Mouse (Mus musculus) brain, adult 2 months (tissue): ENCODE results near the gene Ebf4.

ENCODE experiments used
- DNase-seq: peaks from one replicate; pipeline ENCODE4 v3.0.0; 2011; ENCODE audit warnings: low read depth, low spot score

Gene Ebf4

DNA sequence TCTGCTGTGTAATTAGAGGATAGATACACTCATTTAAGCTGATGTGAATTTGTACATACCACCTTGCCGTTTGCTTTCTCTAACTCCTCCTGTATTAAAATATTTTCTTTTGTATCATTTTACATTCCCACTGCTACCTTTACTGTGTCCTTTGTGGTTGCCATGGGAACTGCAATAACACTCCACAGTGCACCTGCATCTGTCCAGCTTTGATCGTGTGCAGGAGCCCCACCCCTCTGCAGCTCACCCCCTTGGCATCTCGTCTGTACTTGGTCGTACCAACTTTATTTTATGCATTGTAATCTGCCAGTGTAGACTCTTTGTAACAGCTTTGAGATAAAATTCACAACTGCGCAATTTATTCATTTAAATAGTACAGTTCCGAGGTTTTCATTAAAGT is 88.9 kb downstream of the Ebf4 start:
- peak; percentile 10 for DNase-seq

DNA sequence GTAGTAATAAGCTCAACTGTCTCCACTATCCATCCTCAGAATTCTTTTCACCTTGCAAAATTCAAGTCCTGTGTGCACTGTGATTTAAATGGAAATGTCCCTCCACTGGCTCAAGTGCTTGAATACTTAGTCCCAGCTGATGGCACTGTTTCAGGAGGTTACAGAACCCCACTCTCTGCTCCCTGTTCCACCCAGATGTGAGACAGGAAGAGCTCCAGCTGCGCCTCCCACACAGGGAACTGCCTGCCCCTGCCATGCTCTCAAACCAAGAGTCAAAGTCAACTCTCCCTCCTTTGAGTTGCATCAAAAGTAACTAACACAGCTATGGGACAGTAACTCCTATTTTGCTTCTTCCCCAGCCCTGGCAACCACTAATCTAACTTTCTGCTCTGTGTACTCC is 91.2 kb downstream of the Ebf4 start:
- DNase-seq = no peak

DNA sequence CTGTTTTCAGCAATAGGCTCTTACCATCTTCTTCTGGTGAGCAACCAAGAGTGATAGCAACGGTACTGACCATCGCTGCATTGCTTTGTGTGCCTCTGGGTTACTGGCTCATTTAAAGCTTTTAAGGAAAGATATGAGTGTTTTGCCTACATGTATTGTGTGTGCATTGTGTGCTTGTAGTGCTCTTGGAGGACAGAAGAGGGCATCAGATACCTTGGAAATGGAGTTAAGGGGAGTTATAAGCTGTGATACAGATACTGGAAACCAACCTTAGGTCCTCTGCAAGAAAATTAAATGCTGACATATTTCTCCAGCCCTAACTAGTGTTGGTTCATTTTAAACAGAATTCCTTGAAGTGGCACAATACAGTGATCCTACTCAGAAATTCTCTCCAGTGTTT is 93.8 kb downstream of the Ebf4 start:
- no peak for DNase-seq

DNA sequence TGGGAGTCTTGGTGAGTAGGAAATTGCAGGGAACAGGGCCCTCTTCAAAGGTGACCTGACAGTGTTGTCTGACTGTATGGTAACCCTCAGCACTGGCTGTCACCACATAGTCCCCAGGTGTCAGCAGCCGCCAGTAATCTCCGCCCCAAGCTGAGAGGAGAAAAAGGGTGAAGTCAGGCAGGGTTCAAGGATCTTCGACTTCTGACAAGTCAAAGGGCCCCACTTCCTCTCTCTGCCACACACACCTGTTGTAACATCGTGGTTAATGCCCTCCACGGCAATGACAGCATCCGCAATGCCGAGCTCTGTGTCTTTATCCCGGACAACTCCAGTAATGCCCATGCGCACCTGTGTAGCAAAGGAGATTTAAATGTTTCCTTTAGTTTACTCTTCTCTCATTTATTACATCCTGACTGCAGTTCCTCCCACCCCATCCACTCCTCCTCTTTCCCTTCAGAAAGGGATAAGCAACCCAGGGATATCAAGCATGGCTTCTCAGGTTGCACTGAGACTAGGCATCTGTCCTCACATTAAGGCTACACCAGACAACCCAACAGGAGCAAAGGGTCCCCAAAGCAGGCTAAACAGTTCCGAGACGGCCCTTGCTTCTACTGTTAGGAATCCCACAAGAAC is 96.1 kb downstream of the Ebf4 start:
- no peak for DNase-seq

DNA sequence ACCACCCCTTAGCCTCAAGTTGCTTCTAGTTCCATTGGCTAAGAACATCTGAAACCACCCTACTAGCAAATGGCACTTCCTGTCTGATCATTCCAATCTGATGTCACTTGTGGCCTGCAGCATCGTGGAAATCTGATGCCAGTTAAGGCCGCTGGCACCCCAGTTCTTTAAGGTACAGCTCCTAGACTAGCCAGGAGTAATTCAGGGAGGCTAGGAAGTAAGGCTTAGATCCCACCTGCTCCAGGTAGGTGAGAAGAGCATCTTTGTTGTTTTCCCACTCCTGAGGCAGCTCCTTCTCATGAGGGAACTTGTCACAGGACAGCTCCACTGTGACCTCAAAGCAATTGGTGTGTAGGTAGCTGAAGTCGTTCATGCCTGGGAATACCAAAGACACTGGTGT is 97.9 kb downstream of the Ebf4 start:
- no peak for DNase-seq

DNA sequence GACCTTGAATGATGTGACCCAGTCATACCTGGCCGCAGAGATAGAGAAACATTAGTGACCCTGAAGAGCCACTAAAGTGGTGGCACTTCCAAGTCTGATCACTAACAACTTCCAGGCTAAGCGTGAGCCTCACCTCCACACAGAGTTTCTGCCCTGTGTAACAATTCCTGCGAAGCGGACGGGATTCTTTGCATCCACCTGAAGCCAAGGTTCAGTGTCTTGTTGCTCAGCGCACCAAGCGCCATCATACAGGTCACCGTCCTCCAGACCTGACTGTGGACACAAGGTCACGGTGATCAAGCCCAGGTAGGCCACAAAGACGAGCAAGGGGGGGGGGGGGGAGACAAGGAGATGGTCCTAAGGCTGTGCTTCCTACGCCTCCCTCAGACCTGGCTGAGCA is 100.7 kb downstream of the Ebf4 start:
- DNase-seq = no peak

DNA sequence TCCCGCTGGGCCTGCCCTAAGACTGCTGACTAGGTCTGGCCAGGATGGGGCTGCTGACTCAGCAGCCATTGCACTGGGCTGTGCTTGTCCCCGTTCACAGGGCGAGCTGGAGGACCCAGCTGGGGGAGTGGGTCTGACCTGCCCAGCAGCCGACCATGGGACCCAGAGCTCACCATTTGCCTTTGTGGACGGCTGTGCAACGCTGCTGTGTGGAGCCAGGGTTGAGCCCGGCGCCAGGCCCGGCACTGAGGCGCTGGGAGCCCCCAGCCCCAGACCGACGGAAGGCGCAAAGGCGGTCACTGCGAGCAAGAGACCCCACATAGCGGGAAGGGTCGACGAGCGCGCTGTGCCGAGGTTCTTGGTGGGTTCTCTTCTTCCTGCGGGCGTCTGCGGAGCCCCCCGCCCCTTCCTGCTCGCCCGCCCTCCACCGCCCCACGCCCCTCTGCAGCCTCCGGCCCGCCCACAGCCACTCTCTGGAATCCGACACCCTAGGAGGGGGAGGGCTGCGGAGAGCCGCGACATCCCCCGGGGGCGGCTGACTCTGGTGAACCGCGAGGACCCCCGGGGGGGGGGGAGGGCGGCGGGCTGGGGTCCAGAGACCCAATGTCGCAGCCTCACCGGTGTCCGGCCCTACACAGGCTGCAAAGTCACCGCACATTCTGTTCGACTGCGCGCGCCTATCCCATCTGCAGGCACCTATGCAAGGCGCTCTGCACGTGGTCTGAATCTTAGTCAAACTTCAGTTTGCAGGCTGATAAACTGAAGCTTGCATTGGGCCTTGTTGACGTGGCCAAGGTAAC is 102.4 kb downstream of the Ebf4 start, which contains the start of gene Cpxm1:
Cpxm1 (minus strand) TSS at position 389 of the 800 bp plus-strand sequence.
- DNase-seq = no peak

DNA sequence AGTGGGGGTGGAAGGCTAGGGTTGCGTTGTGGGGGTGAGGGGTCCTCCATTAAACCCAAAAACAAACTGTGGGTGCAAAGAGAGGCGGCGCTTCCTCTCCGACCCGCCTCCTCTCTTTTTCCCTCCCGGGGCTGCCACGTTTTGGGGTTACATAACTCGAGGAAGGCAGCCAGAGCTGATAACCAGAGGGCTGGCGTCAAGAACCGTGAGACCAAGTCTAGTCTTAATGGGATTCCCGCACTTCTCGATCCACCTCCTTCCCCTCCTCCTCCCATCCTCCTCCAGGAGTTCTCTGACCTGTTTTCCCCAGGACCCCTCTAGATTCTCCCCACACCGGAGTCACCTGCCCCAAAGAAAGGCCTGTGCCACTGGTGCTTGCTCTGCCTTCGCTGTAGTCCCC is 103.1 kb downstream of the Ebf4 start:
- DNase-seq = no peak

DNA sequence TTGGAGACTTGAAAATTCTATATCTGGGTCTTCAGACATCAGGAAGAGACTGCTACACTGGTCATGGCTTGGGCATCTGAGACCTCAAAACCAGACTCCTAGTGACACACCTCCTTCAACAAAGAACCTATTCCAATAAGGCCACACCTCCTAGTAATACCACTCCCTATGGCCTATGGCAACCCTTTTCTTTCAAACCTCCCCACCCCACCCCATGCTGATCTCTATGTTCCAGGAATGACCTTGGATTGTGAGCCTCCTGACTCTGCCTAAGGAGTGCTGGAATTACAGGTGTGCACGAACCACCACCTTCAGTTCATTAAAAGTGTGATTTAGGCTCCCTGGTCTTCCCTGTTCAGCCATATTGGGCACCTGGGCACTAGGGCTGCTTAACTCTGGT is 105.1 kb downstream of the Ebf4 start:
- no peak for DNase-seq

DNA sequence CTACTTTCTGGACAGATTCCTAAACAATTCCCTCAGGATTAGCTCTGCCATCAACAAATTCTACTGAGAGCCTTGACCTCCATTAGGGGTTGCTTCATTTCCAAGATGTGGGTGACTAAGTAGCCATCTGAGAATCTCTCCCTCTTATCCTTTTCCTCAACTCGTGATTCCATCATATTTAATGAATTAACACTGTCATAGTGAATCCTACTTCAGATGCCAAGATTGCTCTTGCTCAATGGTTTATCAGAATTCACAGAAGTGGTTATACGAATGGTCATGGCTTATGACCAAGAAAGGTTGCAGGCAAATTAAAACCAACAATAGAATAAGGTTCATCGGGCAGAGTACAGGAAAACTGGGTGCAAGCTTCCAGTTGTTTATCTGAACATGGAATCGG is 106.9 kb downstream of the Ebf4 start:
- no peak for DNase-seq

DNA sequence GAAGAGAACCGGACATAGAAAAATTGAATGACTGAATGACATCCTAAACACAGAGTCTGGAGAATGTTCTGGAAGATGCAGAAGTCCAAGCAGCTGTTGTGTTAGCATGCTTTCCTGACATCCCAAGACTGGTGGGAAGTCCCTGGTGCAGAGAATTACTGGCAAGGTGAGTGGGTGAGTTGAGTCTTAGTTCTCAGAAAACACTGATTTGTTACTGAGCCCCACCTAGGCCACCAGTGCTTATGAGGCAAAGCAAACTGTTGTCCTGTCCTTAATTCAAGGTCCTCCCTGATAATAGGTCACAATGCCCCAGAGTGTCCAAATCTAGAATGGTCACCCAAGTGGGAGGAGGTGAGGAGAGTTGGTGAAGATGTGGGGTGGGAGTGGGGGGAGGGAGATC is 110.0 kb downstream of the Ebf4 start, which contains the start of the genes Gm28372 and 1700020A23Rik:
Gm28372 (plus strand) TSS at position 301 of the 400 bp plus-strand sequence.
1700020A23Rik (plus strand) TSS at position 321 of the 400 bp plus-strand sequence.
- DNase-seq = no peak

DNA sequence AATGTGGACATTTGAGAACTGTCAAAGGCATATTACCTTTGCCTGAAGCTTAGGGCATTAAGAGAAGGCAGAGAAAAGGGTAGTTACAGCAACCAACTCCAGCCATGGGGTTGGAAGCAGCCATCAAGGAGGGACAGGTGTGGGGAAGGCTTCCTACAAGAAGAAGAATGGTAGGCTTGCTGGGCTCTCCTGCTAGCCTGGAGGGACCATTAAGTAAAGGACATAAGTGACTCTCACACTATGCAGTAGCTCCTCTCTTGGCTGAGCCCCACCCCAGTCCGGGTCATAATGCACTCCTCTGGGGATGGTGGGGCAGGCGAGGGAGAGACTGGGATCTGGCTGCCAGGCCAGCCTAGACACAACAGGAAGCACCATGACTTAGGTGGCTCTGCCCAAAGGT is 111.2 kb downstream of the Ebf4 start, which contains the start of gene Tmem239:
Tmem239 (plus strand) TSS at position 301 of the 400 bp plus-strand sequence.
- DNase-seq = no peak

DNA sequence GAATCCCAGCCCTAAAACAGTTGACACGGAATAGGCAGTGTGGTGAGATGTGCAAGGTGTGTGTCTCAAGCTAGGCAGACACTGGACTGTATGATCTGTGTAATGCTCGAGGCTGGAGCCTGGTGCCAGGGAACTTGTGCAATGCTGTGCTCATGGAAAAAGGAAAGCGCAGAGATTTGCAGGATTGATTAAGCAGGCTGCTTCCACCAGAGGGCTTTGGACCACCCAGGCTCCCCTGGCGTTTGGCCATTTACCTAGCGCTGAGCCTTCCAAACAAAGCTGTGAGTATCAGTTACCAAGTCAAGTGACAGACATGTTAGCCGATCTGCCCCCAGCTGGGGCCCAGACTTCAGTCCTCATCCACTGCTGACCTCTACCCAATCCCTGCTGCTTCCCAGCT is 113.2 kb downstream of the Ebf4 start:
- DNase-seq = no peak

DNA sequence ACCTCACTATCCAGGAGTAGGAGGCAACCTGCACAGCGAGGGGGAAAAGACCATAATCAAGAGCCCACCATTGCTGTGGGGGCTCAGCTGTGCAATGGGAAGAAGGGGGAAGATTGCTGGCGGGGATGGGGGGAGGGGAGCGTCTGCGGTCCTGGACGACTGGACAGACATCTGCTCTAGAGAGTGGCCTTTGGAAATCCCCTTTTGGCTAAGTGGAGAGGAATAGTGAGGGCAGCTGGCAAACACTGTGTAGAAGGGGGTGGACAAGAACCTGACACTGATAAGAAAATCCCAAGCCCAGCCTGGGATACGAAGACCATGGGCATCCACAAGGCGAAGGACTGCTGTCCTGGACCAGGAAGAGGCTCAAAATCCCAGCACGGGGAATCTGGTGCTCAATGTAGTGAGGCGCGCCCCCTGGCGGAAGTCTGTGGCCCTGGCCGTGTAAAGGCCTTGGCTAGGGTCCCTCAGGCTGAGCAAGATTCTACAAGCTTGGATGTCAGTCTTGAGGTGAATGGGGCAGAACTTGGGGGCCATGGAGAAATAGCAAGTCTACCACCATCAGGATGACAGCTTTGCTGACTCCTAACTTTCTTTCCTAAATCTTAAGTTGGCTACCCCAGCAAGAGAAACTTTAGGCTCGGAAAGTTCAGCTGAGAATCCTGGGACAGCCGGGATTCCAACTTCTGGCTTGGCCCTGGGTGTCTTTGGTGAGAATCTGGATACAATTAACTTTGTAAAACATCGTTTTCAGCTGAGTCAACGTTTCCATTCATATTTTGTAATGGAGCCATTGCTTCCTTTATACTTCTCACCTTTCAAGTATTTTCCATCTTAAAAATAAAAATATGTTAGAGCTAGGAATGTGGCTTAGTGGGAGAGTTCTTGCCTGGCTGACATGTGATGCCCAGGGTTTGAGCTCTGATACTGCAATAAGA is 116.9 kb downstream of the Ebf4 start:
- DNase-seq = peak; percentile 85

DNA sequence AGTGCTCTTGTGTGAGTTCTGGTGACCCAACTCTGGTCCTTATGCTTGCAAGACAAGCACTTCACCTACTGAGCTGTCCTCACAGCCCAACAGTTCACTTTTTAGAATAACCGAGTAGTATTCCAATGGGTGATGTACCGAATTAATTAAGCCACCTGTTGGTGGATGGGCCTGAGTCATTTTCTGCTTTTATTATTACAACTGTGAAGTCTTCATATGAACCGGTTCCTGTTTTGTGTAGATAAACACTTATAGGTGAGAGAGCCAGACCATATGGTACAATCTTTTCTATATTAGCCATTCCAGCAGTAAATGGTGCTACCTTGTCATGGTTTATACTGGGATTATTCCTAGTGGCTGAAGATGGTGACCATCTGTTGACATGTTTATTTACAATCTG is 117.8 kb downstream of the Ebf4 start:
- no peak for DNase-seq

DNA sequence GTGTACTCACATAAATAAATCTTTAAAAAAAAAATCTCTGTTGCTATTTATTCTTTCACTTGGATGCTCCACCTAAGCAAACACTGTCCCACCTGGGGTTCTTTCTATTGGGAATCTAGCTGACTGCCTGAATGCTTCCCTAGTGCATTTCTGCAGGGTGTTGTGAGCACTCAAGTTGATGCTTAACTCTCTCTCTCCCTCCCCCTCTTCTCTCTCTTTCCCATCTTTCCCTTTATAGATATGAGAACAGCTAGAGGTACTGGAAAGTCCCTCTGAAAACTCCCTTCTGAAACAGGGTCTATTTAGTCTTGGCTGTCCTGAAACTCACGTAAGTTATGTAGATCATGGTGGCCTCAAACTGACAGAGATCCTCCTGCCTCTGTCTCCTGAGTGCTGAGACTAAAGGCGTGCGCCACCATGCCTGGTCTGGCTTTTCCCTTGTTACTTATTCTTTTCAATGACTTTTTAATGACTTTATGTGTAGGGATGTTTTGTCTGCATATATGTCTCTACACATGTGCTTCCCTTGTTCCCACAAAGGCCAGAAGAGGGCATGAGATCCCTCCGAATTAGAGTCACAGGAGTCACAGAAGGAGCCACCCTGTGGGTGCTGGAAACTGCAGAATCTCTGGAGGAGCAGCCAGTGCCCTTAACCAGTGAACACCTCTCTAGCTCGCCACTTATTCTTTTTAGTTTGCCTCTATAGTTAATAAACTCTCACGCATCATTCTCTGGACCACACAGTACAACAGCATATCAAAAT is 119.3 kb downstream of the Ebf4 start:
- peak; percentile 10 for DNase-seq
